ENCODE assay signal across 22 mouse cellular contexts in the genomic region with DNA sequence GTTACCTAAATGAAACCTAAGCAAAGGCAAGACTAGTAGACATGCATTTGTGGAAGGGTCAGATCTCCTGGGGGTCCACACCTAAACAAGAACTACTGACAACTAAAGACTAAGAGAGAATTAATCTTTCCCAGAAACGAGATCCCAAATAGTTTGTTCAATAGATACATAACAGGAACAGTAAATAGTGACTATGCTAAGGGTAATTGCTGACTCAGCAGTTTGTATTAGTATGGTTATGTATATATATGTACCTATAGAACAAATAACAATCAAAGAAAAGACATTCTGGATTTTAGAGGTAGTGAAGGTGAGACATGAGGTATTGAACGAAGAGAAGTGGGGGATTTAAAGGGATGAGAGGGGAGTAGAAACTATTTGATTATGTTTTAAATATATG.
DNase-seq lines count a peak whose midpoint lies in the region; TF ChIP-seq lines count a peak whose summit lies in the region.
"Had no signal": no experiment of that assay in that cellular context is flagged by ENCODE, and none has a peak within 500 bp of the region (broad histone marks: within the 10 kb centered on the region; RNA-seq: fewer than 3 reads in every experiment).

No protein-coding gene starts in this region.

- no peaks in the 10 kb centered on the region for H3K4me1 ChIP-seq in CH12.LX (ENCODE audit: control insufficient read depth in 1 of 2, insufficient read depth in 2 of 2)
- H3K4me1 ChIP-seq in ES-E14 (ENCODE audit: control insufficient read depth in 2 of 2, insufficient read depth in 2 of 2, low read length in 2 of 2, poor library complexity in 1 of 2): no peaks in the 10 kb centered on the region
- no peaks in the 10 kb centered on the region for H3K4me1 ChIP-seq in MEL (ENCODE audit: control insufficient read depth in 1 of 2, insufficient read depth in 2 of 2, low read length in 2 of 2)

- TF ChIP-seq RAD21 in CH12.LX (IDR thresholded peaks at IDR 0.05; ENCODE audit: low read depth, low read length) (no peak), MEL (IDR thresholded peaks at IDR 0.05; ENCODE audit: low read depth, low read length) (no peak)

- in situ Hi-C loops in CH12.LX (cut with MboI; ENCODE audit: low pct_ligation_motif_present, low pct_unique_long_range_greater_than_20kb, low sequenced_read_pairs) (no loop called here), ES-E14 (cut with MboI; ENCODE audit: low sequenced_read_pairs in 2 of 2, unreplicated experiment in 2 of 2) (no loop called here)

- TF ChIP-seq CTCF in CH12.LX (conservative IDR thresholded peaks at IDR 0.05 in 1 of 2, IDR thresholded peaks at IDR 0.05 in 1 of 2; ENCODE audit: low read depth in 2 of 2, low read length in 2 of 2) (no peak), MEL (IDR thresholded peaks at IDR 0.05 in 2 of 3, conservative IDR thresholded peaks at IDR 0.05 in 1 of 3; ENCODE audit: control insufficient read depth in 1 of 3, insufficient read depth in 1 of 3, low read depth in 2 of 3, low read length in 3 of 3, poor library complexity in 1 of 3, severe bottlenecking in 1 of 3) (no peak)

- no peak overlapping the region for H3K4me2 ChIP-seq in CH12.LX (ENCODE audit: insufficient read depth, low read depth, poor library complexity, severe bottlenecking)

- H3K27me3 ChIP-seq in CH12.LX (replicated peaks): no peaks in the 10 kb centered on the region
- no peaks in the 10 kb centered on the region for H3K27me3 ChIP-seq in MEL (ENCODE audit: control insufficient read depth in 1 of 2, insufficient read depth in 2 of 2, low read length in 2 of 2)
- H3K27me3 ChIP-seq: Patski had no signal

- H3K9me3 ChIP-seq in CH12.LX (replicated peaks; ENCODE audit: low read length) (peaks cover 15% of the 10 kb centered on the region), ES-E14 (ENCODE audit: control insufficient read depth, insufficient read depth, low read depth, low read length) (0 out of 2 replicates have a peak, but pooled peaks cover 3% of the 10 kb centered on the region), MEL (replicated peaks; ENCODE audit: insufficient read depth, low read length) (no peaks in the 10 kb centered on the region)
- H3K9me3 ChIP-seq: G1E had no signal

- H3K27ac ChIP-seq in CH12.LX (ENCODE audit: insufficient read depth, low read depth): no peak overlapping the region
- H3K27ac ChIP-seq in ES-E14 (ENCODE audit: insufficient read depth, low read depth, low read length, poor library complexity, severe bottlenecking): no peak overlapping the region
- H3K27ac ChIP-seq in MEL (ENCODE audit: control insufficient read depth, low read depth, low read length): no peak overlapping the region

- H3K4me3 ChIP-seq in CH12.LX (replicated peaks in 1 of 3; ENCODE audit: low read depth in 2 of 3, low read length in 2 of 3, poor library complexity in 1 of 3) (no peak overlapping the region), ES-E14 (ENCODE audit: insufficient read depth in 1 of 2, low read depth in 1 of 2, low read length in 2 of 2, poor library complexity in 1 of 2, severe bottlenecking in 1 of 2) (no peak overlapping the region), MEL (ENCODE audit: control insufficient read depth in 1 of 2, insufficient read depth in 1 of 2, low read depth in 2 of 2, low read length in 2 of 2) (no peak overlapping the region)

- DNase-seq in CH12.LX (ENCODE audit: extremely low read depth): no peak
- DNase-seq in ES-E14 (ENCODE audit: low read depth, low spot score): no peak
- no peak for DNase-seq in MEL (ENCODE audit: low read depth, low spot score)
- no peak for DNase-seq in cerebellum, adult 9-11 months
- no peak for DNase-seq in MN1 (ENCODE audit: low spot score)
- DNase-seq in spleen, postnatal 36 days (ENCODE audit: low spot score in 2 of 2): no peak
- DNase-seq: adrenal gland, adult 2 months; adrenal gland, adult 8-10 months; adrenal gland, postnatal 10 days; adrenal gland, postnatal 14 days; adrenal gland, postnatal 25 days; adrenal gland, postnatal 36 days; B cell, adult 2 months; cerebellum, adult 11 months; cerebellum, adult 11-12 months; cerebellum, adult 18-20 months; cerebellum, adult 2 months; cerebellum, adult 8-10 months; cerebellum, adult 9-10 months; cerebellum, postnatal 10 days had no signal

- TF ChIP-seq EP300 in CH12.LX (IDR thresholded peaks at IDR 0.05; ENCODE audit: low read length) (no peak), MEL (IDR thresholded peaks at IDR 0.05; ENCODE audit: low read depth in 1 of 2, low read length in 2 of 2) (no peak)

- dilution Hi-C loops in CH12.LX (cut with MboI; ENCODE audit: extremely low pct_ligation_motif_present, extremely low pct_unique_long_range_greater_than_20kb, low sequenced_read_pairs): no loop called here

- TF ChIP-seq POLR2A in CH12.LX (IDR thresholded peaks at IDR 0.05; ENCODE audit: low read depth, low read length) (no peak), MEL (IDR thresholded peaks at IDR 0.05; ENCODE audit: control insufficient read depth in 1 of 2, insufficient read depth in 1 of 2, low read depth in 1 of 2, low read length in 2 of 2, poor library complexity in 1 of 2) (no peak)

- H3K36me3 ChIP-seq in CH12.LX (replicated peaks in 1 of 2; ENCODE audit: control insufficient read depth in 1 of 2, insufficient read depth in 1 of 2, low read length in 1 of 2) (no peaks in the 10 kb centered on the region), ES-E14 (ENCODE audit: control insufficient read depth, insufficient read depth, low read length, poor library complexity, severe bottlenecking) (no peaks in the 10 kb centered on the region), MEL (ENCODE audit: control insufficient read depth in 1 of 2, insufficient read depth in 2 of 2, low read length in 2 of 2) (no peaks in the 10 kb centered on the region)
- H3K36me3 ChIP-seq: G1E had no signal

- no peak overlapping the region for H3K9ac ChIP-seq in CH12.LX (ENCODE audit: insufficient read depth, low read depth)
- no peak overlapping the region for H3K9ac ChIP-seq in ES-E14 (ENCODE audit: insufficient read depth, low read depth, low read length, poor library complexity, severe bottlenecking)
- no peak overlapping the region for H3K9ac ChIP-seq in MEL (ENCODE audit: control insufficient read depth, low read depth, low read length, poor library complexity, severe bottlenecking)

- no peaks in the 10 kb centered on the region for H3K79me2 ChIP-seq in CH12.LX (replicated peaks; ENCODE audit: control insufficient read depth, extremely low read depth, insufficient read depth, poor library complexity, severe bottlenecking)
- H3K79me2 ChIP-seq in MEL (ENCODE audit: control insufficient read depth, insufficient read depth, low read length, poor library complexity): no peaks in the 10 kb centered on the region

TF ChIP-seq in CH12.LX, 34 proteins besides CTCF, POLR2A, EP300 and RAD21:
- TF ChIP-seq USF1 (IDR thresholded peaks at IDR 0.05; ENCODE audit: low read depth, low read length): no peak
- no peak for TF ChIP-seq NRF1 (IDR thresholded peaks at IDR 0.05; ENCODE audit: low read depth, low read length)
- TF ChIP-seq MAFK (IDR thresholded peaks at IDR 0.05; ENCODE audit: insufficient replicate concordance, low read length): peak; percentile 96
- TF ChIP-seq MAX (IDR thresholded peaks at IDR 0.05; ENCODE audit: low read length): no peak
- no peak for TF ChIP-seq POLR2AphosphoS2 (IDR thresholded peaks at IDR 0.05; ENCODE audit: low read depth, low read length)
- TF ChIP-seq BHLHE40 (IDR thresholded peaks at IDR 0.05; ENCODE audit: low read depth, low read length): no peak
- TF ChIP-seq CHD1 (IDR thresholded peaks at IDR 0.05; ENCODE audit: low read depth, low read length): no peak

TF ChIP-seq in ES-E14, 5 proteins besides CTCF, POLR2A, EP300 and RAD21:
- TF ChIP-seq ZC3H11A (IDR thresholded peaks at IDR 0.05; ENCODE audit: borderline replicate concordance, low read depth, low read length) (no peak), MAFK (IDR thresholded peaks at IDR 0.05; ENCODE audit: insufficient read depth, low read depth, low read length) (peak; percentile 96)

TF ChIP-seq in MEL, 35 proteins besides CTCF, POLR2A, EP300 and RAD21:
- TF ChIP-seq ELF1 (IDR thresholded peaks at IDR 0.05; ENCODE audit: low read depth, low read length): no peak
- no peak for TF ChIP-seq RCOR1 (IDR thresholded peaks at IDR 0.05; ENCODE audit: low read depth, low read length)
- TF ChIP-seq CHD2 (IDR thresholded peaks at IDR 0.05; ENCODE audit: low read length): no peak
- TF ChIP-seq USF1 (IDR thresholded peaks at IDR 0.05; ENCODE audit: low read depth, low read length): no peak
- peak; percentile 93 for TF ChIP-seq MAFK (IDR thresholded peaks at IDR 0.05; ENCODE audit: borderline replicate concordance, low read depth, low read length)
- no peak for TF ChIP-seq JUND (IDR thresholded peaks at IDR 0.05; ENCODE audit: low read depth, low read length)
- TF ChIP-seq TBP (IDR thresholded peaks at IDR 0.05; ENCODE audit: low read depth, low read length): no peak
- no peak for TF ChIP-seq KAT2A (conservative IDR thresholded peaks at IDR 0.05; ENCODE audit: low read depth, low read length)

Comparison
In these comparisons a context has a peak if more than half of its experiments do, and no peak if none do; other contexts are left out.
1. Of the 35 proteins assayed by ChIP-seq in both MEL and CH12.LX: peak only in MEL: none; only in CH12.LX: none; in both: MAFK; in neither: 34.